Mouse (Mus musculus): ENCODE measurements around the gene Gp1bb. TPM values are rescaled to one million over a fixed set of nuclear protein-coding genes. Genes with fewer than 3 reads are reported as not detected.
A peak's percentile ranks its signal among the peaks of the same experiment; 100 is the strongest.

Gene Gp1bb
- polyA plus RNA-seq, 1 experiment from 2014 or later, result 9.5 TPM

GRCm38 (mm10) chr16:18587847-18588737 is 34.1 kb downstream of the Gp1bb start:
- peak; percentile 72 for DNase-seq (ENCODE audit: low spot score)
- peak overlapping the region; percentile 22 for H3K4me3 ChIP-seq (ENCODE audit: low read depth, low read length)
- H3K27me3 ChIP-seq (ENCODE audit: control insufficient read depth, insufficient read depth, low read length), result peaks cover 94% of the 10 kb centered on the region
- no peak for ATAC-seq (ENCODE audit: low FRiP score)
- under 1% methylated on average over 57 of the region's 57 CpGs for WGBS
- H3K36me3 ChIP-seq (ENCODE audit: control insufficient read depth, insufficient read depth, low read length), result no peaks in the 10 kb centered on the region
- no peaks in the 10 kb centered on the region for H3K9me3 ChIP-seq (ENCODE audit: control insufficient read depth, low read length)
- no peak overlapping the region for H3K27ac ChIP-seq (ENCODE audit: low read depth, low read length)
- 0 out of 2 replicates have a peak overlapping the region, but pooled peaks have one; percentile 24 for H3K9ac ChIP-seq (ENCODE audit: low read depth, low read length)
- peak overlapping the region; percentile 33 for H3K4me2 ChIP-seq (replicated peaks; ENCODE audit: low read depth, low read length)
- H3K4me1 ChIP-seq (replicated peaks; ENCODE audit: control insufficient read depth, insufficient read depth, low read length), result peaks cover 17% of the 10 kb centered on the region

- Histone ChIP-seq H3K9me3 (ENCODE audit: control insufficient read depth, low read length) (no peaks in the 10 kb centered on the region), H3K9ac (ENCODE audit: low read depth, low read length) (peak overlapping the region; percentile 54), H3K4me1 (replicated peaks; ENCODE audit: control insufficient read depth, insufficient read depth, low read length) (peaks cover 19% of the 10 kb centered on the region), H3K36me3 (ENCODE audit: control insufficient read depth, insufficient read depth, low read length) (no peaks in the 10 kb centered on the region), H3K4me2 (replicated peaks; ENCODE audit: low read depth, low read length) (peak overlapping the region; percentile 77), H3K27ac (ENCODE audit: low read depth, low read length) (no peak overlapping the region), H3K27me3 (ENCODE audit: control insufficient read depth, insufficient read depth, low read length) (peaks cover 97% of the 10 kb centered on the region), H3K4me3 (ENCODE audit: low read depth, low read length) (peak overlapping the region; percentile 44)
- peak; percentile 52 for DNase-seq (ENCODE audit: low spot score)
- WGBS, result under 1% methylated on average over 13 of the region's 62 CpGs
- no peak for ATAC-seq (ENCODE audit: low FRiP score)
These were observed 35.2 kb downstream of the Gp1bb start for GRCm38 (mm10) chr16:18586906-18587546.

- ATAC-seq (ENCODE audit: low FRiP score), result no peak
- H3K36me3 ChIP-seq (ENCODE audit: control insufficient read depth, insufficient read depth, low read length), result no peaks in the 10 kb centered on the region
- H3K9me3 ChIP-seq (ENCODE audit: control insufficient read depth, low read length), result no peaks in the 10 kb centered on the region
- no peak overlapping the region for H3K27ac ChIP-seq (ENCODE audit: low read depth, low read length)
- H3K4me1 ChIP-seq (replicated peaks; ENCODE audit: control insufficient read depth, insufficient read depth, low read length), result peaks cover 16% of the 10 kb centered on the region
- peak overlapping the region; percentile 54 for H3K9ac ChIP-seq (ENCODE audit: low read depth, low read length)
- H3K4me2 ChIP-seq (replicated peaks; ENCODE audit: low read depth, low read length), result peak overlapping the region; percentile 77
- peak overlapping the region; percentile 44 for H3K4me3 ChIP-seq (ENCODE audit: low read depth, low read length)
- peak; percentile 71 for DNase-seq (ENCODE audit: low spot score)
- under 1% methylated on average over 83 of the region's 83 CpGs for WGBS
- peaks cover 96% of the 10 kb centered on the region for H3K27me3 ChIP-seq (ENCODE audit: control insufficient read depth, insufficient read depth, low read length)
These were observed 35.9 kb downstream of the Gp1bb start for GRCm38 (mm10) chr16:18586076-18586905.

GRCm38 (mm10) chr16:18585676-18586075 is 36.5 kb downstream of the Gp1bb start:
- Histone ChIP-seq H3K27ac (ENCODE audit: low read depth, low read length) (no peak overlapping the region), H3K4me3 (ENCODE audit: low read depth, low read length) (peak overlapping the region; percentile 44), H3K4me2 (replicated peaks; ENCODE audit: low read depth, low read length) (peak overlapping the region; percentile 77; the same call in 1 of the 2 replicates), H3K9ac (ENCODE audit: low read depth, low read length) (no peak overlapping the region), H3K9me3 (ENCODE audit: control insufficient read depth, low read length) (no peaks in the 10 kb centered on the region), H3K27me3 (ENCODE audit: control insufficient read depth, insufficient read depth, low read length) (peaks cover 96% of the 10 kb centered on the region), H3K36me3 (ENCODE audit: control insufficient read depth, insufficient read depth, low read length) (no peaks in the 10 kb centered on the region), H3K4me1 (replicated peaks; ENCODE audit: control insufficient read depth, insufficient read depth, low read length) (peaks cover 13% of the 10 kb centered on the region)
- ATAC-seq (ENCODE audit: low FRiP score) (no peak), DNase-seq (ENCODE audit: low spot score) (no peak)
- 0% methylated on average over 10 of the region's 10 CpGs for whole genome bisulfite sequencing

- Histone ChIP-seq H3K9ac (ENCODE audit: low read depth, low read length) (no peak overlapping the region), H3K9me3 (ENCODE audit: control insufficient read depth, low read length) (no peaks in the 10 kb centered on the region), H3K4me3 (ENCODE audit: low read depth, low read length) (peak overlapping the region; percentile 44), H3K4me2 (replicated peaks; ENCODE audit: low read depth, low read length) (peak overlapping the region; percentile 3; the same call in 1 of the 2 replicates), H3K36me3 (ENCODE audit: control insufficient read depth, insufficient read depth, low read length) (no peaks in the 10 kb centered on the region), H3K27me3 (ENCODE audit: control insufficient read depth, insufficient read depth, low read length) (peaks cover 96% of the 10 kb centered on the region), H3K4me1 (replicated peaks; ENCODE audit: control insufficient read depth, insufficient read depth, low read length) (peaks cover 9% of the 10 kb centered on the region), H3K27ac (ENCODE audit: low read depth, low read length) (no peak overlapping the region)
- DNase-seq (ENCODE audit: low spot score), result no peak
- 9% methylated on average over 10 of the region's 10 CpGs for WGBS
- no peak for ATAC-seq (ENCODE audit: low FRiP score)
These were observed 37.2 kb downstream of the Gp1bb start for GRCm38 (mm10) chr16:18584901-18585510.

- WGBS, result 9% methylated on average over 10 of the region's 10 CpGs
- Histone ChIP-seq H3K27me3 (ENCODE audit: control insufficient read depth, insufficient read depth, low read length) (peaks cover 93% of the 10 kb centered on the region), H3K36me3 (ENCODE audit: control insufficient read depth, insufficient read depth, low read length) (no peaks in the 10 kb centered on the region), H3K4me1 (replicated peaks; ENCODE audit: control insufficient read depth, insufficient read depth, low read length) (peaks cover 9% of the 10 kb centered on the region), H3K9me3 (ENCODE audit: control insufficient read depth, low read length) (no peaks in the 10 kb centered on the region), H3K4me2 (replicated peaks; ENCODE audit: low read depth, low read length) (0 out of 2 replicates have a peak overlapping the region, but pooled peaks have one; percentile 7), H3K9ac (ENCODE audit: low read depth, low read length) (no peak overlapping the region), H3K4me3 (ENCODE audit: low read depth, low read length) (no peak overlapping the region), H3K27ac (ENCODE audit: low read depth, low read length) (no peak overlapping the region)
- no peak for ATAC-seq (ENCODE audit: low FRiP score)
- DNase-seq (ENCODE audit: low spot score), result peak; percentile 36
These were observed 38.4 kb downstream of the Gp1bb start for GRCm38 (mm10) chr16:18583673-18584357.

GRCm38 (mm10) chr16:18583169-18583568 is 39.0 kb downstream of the Gp1bb start:
- H3K4me2 ChIP-seq (replicated peaks; ENCODE audit: low read depth, low read length), result peak overlapping the region; percentile 49; the same call in 1 of the 2 replicates
- H3K9ac ChIP-seq (ENCODE audit: low read depth, low read length), result no peak overlapping the region
- H3K9me3 ChIP-seq (ENCODE audit: control insufficient read depth, low read length), result no peaks in the 10 kb centered on the region
- DNase-seq (ENCODE audit: low spot score), result peak; percentile 42
- WGBS, result 9% methylated on average over 10 of the region's 10 CpGs
- H3K4me3 ChIP-seq (ENCODE audit: low read depth, low read length), result no peak overlapping the region
- no peak for ATAC-seq (ENCODE audit: low FRiP score)
- H3K27ac ChIP-seq (ENCODE audit: low read depth, low read length), result no peak overlapping the region
- H3K36me3 ChIP-seq (ENCODE audit: control insufficient read depth, insufficient read depth, low read length), result no peaks in the 10 kb centered on the region
- H3K4me1 ChIP-seq (replicated peaks; ENCODE audit: control insufficient read depth, insufficient read depth, low read length), result peaks cover 9% of the 10 kb centered on the region
- H3K27me3 ChIP-seq (ENCODE audit: control insufficient read depth, insufficient read depth, low read length), result peaks cover 92% of the 10 kb centered on the region
